Mouse (Mus musculus) myocyte (in vitro differentiated cells): ENCODE results near the gene Gm5741. TPM values are rescaled to one million over a fixed set of nuclear protein-coding genes. Genes with fewer than 3 reads are reported as not detected.

Experiments
- H3K27me3 ChIP-seq: one replicate; pipeline ENCODE4 v1.6.1; 2011; ENCODE audit not compliant: control insufficient read depth, insufficient read depth, insufficient read length
- H3K36me3 ChIP-seq: one replicate; pipeline ENCODE4 v1.6.1; 2011; ENCODE audit not compliant: control insufficient read depth, insufficient read depth
- H3K4me2 ChIP-seq: one replicate; pipeline ENCODE4 v1.6.1; 2011; ENCODE audit warnings: low read depth, control low read depth
- H3K4me3 ChIP-seq: one replicate; pipeline ENCODE4 v1.5.1; 2011; ENCODE audit warnings: mild to moderate bottlenecking, control low read depth, moderate library complexity
- H3K79me2 ChIP-seq: one replicate; pipeline ENCODE4 v1.6.1; 2011; ENCODE audit not compliant: control insufficient read depth, insufficient read depth
- H3ac ChIP-seq: one replicate; pipeline ENCODE4 v1.6.1; 2011; ENCODE audit not compliant: control insufficient read depth, insufficient read length
- CEBPB ChIP-seq: IDR thresholded peaks from 2 replicates; pipeline ENCODE4 v1.6.1; 2011; ENCODE audit warnings: mild to moderate bottlenecking, moderate library complexity; ENCODE audit not compliant: poor library complexity, insufficient read depth, severe bottlenecking
- E2F4 ChIP-seq: IDR thresholded peaks from one replicate; pipeline ENCODE4 v1.6.1; 2011; ENCODE audit warnings: mild to moderate bottlenecking, control low read depth, moderate library complexity; ENCODE audit not compliant: insufficient read depth
- MAX ChIP-seq: IDR thresholded peaks from one replicate; pipeline ENCODE4 v1.6.1; 2011; ENCODE audit warnings: low read depth, mild to moderate bottlenecking, control low read depth
- MYOD1 ChIP-seq, 3 experiments: IDR thresholded peaks; one replicate each; pipeline ENCODE4 v1.6.1; 2011; ENCODE audit warnings: control low read depth in 2 of 3, low read depth in 2 of 3, mild to moderate bottlenecking in 2 of 3, moderate library complexity in 1 of 3; ENCODE audit not compliant: insufficient read length in 2 of 3, control insufficient read depth in 1 of 3
- MYOG ChIP-seq, 3 experiments: IDR thresholded peaks; one replicate each; pipeline ENCODE4 v1.6.1; 2011; ENCODE audit warnings: control low read depth in 2 of 3, low read depth in 2 of 3, mild to moderate bottlenecking in 2 of 3; ENCODE audit not compliant: insufficient read length in 2 of 3, control insufficient read depth in 1 of 3, insufficient read depth in 1 of 3
- POLR2A ChIP-seq: IDR thresholded peaks from one replicate; pipeline ENCODE4 v1.6.1; 2011; ENCODE audit warnings: low read depth, mild to moderate bottlenecking, control low read depth, moderate library complexity; ENCODE audit not compliant: insufficient read length
- POLR2AphosphoS2 ChIP-seq: IDR thresholded peaks from one replicate; pipeline ENCODE4 v1.6.1; 2011; ENCODE audit warnings: low read depth, control low read depth; ENCODE audit not compliant: insufficient read length
- REST ChIP-seq: IDR thresholded peaks from one replicate; pipeline ENCODE4 v1.6.1; 2011; ENCODE audit warnings: mild to moderate bottlenecking, control low read depth, moderate library complexity; ENCODE audit not compliant: insufficient read depth, insufficient read length
- SRF ChIP-seq: IDR thresholded peaks from one replicate; pipeline ENCODE4 v1.6.1; 2011; ENCODE audit warnings: low read depth; ENCODE audit not compliant: control insufficient read depth, insufficient read length
- TCF12 ChIP-seq: IDR thresholded peaks from one replicate; pipeline ENCODE4 v1.6.1; 2011; ENCODE audit warnings: mild to moderate bottlenecking, control low read depth; ENCODE audit not compliant: poor library complexity, insufficient read depth, severe bottlenecking
- TCF3 ChIP-seq: IDR thresholded peaks from one replicate; pipeline ENCODE4 v1.6.1; 2011; ENCODE audit warnings: low read depth, control low read depth; ENCODE audit not compliant: insufficient read length
- USF1 ChIP-seq: IDR thresholded peaks from one replicate; pipeline ENCODE4 v1.6.1; 2011; ENCODE audit warnings: low read depth, mild to moderate bottlenecking, control low read depth, moderate library complexity
- polyA plus RNA-seq: library from polyadenylated mRNA; unstranded; fragments of >200 nt; fragmentation: generic; extraction: Trizol; gene quantifications from one replicate; pipeline ENCODE4 v1.2.1, GENCODE M21; 2012; ENCODE audit warnings: missing spikeins

Gene Gm5741
- polyA plus RNA-seq, 1 experiment, result 0.31 TPM

DNA sequence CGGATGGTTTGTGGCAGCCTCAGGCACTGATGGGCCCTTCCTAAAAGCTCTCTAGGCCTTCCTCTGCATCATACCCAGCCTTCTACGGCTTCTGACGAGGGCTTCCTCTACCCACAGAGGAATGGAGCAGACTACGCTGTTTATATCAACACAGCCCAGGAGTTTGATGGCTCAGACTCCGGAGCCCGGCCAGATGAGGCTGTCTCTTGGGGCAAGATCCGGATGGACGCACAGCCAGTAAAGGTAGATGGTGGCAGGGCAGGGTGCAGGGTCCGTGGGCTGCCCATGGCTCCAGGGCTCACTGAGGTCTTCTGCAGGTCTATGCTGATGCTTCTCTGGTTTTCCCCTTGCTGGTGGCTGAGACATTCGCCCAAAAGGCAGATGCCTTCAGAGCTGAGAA is 6.8 kb upstream of the Gm5741 start:
- Histone ChIP-seq H3K79me2 (peaks cover 3% of the 10 kb centered on the region), H3ac (no peak overlapping the region), H3K36me3 (peaks cover 12% of the 10 kb centered on the region), H3K4me2 (no peak overlapping the region), H3K27me3 (no peaks in the 10 kb centered on the region), H3K4me3 (no peak overlapping the region)
- TF ChIP-seq POLR2AphosphoS2 (peak; percentile 22), TCF12 (no peak)

DNA sequence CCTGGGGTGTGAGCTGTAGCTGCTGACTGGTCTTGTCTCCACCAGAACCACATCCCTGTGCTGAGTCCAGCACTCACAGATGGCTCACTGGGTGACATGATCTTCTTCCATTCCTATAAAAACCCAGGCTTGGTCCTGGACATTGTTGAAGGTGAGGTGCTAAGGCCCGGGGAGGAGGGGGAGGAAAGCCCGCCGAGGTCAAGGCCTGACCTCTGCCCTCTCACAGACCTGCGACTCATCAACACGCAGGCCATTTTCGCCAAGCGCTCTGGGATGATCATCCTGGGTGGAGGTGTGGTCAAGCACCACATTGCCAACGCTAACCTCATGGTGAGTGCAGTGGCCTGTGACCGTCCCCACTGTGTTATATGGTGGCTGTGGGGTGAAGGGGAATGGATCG is 6.4 kb upstream of the Gm5741 start:
- Histone ChIP-seq H3K4me2 (no peak overlapping the region), H3K36me3 (peaks cover 12% of the 10 kb centered on the region), H3K79me2 (no peaks in the 10 kb centered on the region), H3ac (no peak overlapping the region), H3K27me3 (no peaks in the 10 kb centered on the region), H3K4me3 (no peak overlapping the region)
- TF ChIP-seq SRF, result no peak
- no peak for TF ChIP-seq MAX
- no peak for TF ChIP-seq TCF12
- no peak for TF ChIP-seq MYOD1 (IDR thresholded peaks at IDR 0.05; ENCODE audit: control insufficient read depth in 1 of 3, insufficient read length in 2 of 3, low read depth in 2 of 3)
- TF ChIP-seq TCF3, result no peak
- no peak for TF ChIP-seq POLR2A
- TF ChIP-seq MYOG (IDR thresholded peaks at IDR 0.05; ENCODE audit: control insufficient read depth in 1 of 3, insufficient read depth in 1 of 3, insufficient read length in 2 of 3, low read depth in 2 of 3), result no peak
- TF ChIP-seq USF1, result no peak
- TF ChIP-seq E2F4, result no peak
- TF ChIP-seq REST, result no peak
- no peak for TF ChIP-seq CEBPB
- TF ChIP-seq POLR2AphosphoS2, result no peak

GRCm38 (mm10) chr8:85073041-85073612 is 5.3 kb upstream of the Gm5741 start:
- no peaks in the 10 kb centered on the region for H3K27me3 ChIP-seq
- no peaks in the 10 kb centered on the region for H3K79me2 ChIP-seq
- no peak overlapping the region for H3ac ChIP-seq
- H3K4me3 ChIP-seq, result peak overlapping the region; percentile 82
- peaks cover 12% of the 10 kb centered on the region for H3K36me3 ChIP-seq
- TF ChIP-seq MYOG (IDR thresholded peaks at IDR 0.05; ENCODE audit: control insufficient read depth in 1 of 3, insufficient read depth in 1 of 3, insufficient read length in 2 of 3, low read depth in 2 of 3), result no peak
- no peak for TF ChIP-seq CEBPB
- no peak for TF ChIP-seq TCF3
- TF ChIP-seq USF1, result no peak
- no peak for TF ChIP-seq POLR2A
- no peak for TF ChIP-seq MYOD1 (IDR thresholded peaks at IDR 0.05; ENCODE audit: control insufficient read depth in 1 of 3, insufficient read length in 2 of 3, low read depth in 2 of 3)
- TF ChIP-seq SRF, result no peak
- no peak for TF ChIP-seq POLR2AphosphoS2
- TF ChIP-seq E2F4, result no peak
- peak overlapping the region; percentile 61 for H3K4me2 ChIP-seq

DNA sequence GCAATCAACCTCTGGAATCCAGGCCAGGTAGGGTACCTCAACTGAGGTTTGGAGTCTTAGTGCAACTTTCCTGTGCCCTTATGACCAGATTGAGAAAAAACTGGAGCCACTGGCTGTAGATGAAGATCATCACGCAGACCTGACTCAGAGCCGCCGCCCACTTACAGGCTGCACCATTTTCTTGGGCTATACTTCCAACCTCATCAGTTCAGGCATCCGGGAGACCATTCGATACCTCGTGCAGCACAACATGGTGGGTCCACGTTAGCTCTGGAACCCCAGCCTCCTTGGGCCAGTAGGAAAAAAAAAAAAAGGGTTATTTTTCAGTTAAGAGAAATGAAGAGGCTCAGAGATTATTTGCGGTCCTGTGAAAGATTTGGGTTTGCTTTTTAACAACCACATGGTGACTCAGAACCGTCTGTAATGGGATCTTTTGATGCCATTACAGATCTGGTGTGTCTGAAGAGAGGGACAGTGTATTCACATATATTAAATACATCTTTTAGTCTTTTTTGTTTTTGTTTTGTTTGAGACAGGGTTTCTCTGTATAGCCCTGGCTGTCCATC is 4.7 kb upstream of the Gm5741 start:
- TF ChIP-seq MAX, result no peak
- TF ChIP-seq REST, result no peak
- no peak for TF ChIP-seq TCF12
- TF ChIP-seq POLR2A, result no peak
- no peak for TF ChIP-seq CEBPB
- TF ChIP-seq SRF, result no peak
- no peak for TF ChIP-seq E2F4
- TF ChIP-seq MYOD1 (IDR thresholded peaks at IDR 0.05; ENCODE audit: control insufficient read depth in 1 of 3, insufficient read length in 2 of 3, low read depth in 2 of 3), result no peak
- no peak for TF ChIP-seq USF1
- no peak for TF ChIP-seq MYOG (IDR thresholded peaks at IDR 0.05; ENCODE audit: control insufficient read depth in 1 of 3, insufficient read depth in 1 of 3, insufficient read length in 2 of 3, low read depth in 2 of 3)
- TF ChIP-seq POLR2AphosphoS2, result no peak
- no peak for TF ChIP-seq TCF3
- no peaks in the 10 kb centered on the region for H3K79me2 ChIP-seq

DNA sequence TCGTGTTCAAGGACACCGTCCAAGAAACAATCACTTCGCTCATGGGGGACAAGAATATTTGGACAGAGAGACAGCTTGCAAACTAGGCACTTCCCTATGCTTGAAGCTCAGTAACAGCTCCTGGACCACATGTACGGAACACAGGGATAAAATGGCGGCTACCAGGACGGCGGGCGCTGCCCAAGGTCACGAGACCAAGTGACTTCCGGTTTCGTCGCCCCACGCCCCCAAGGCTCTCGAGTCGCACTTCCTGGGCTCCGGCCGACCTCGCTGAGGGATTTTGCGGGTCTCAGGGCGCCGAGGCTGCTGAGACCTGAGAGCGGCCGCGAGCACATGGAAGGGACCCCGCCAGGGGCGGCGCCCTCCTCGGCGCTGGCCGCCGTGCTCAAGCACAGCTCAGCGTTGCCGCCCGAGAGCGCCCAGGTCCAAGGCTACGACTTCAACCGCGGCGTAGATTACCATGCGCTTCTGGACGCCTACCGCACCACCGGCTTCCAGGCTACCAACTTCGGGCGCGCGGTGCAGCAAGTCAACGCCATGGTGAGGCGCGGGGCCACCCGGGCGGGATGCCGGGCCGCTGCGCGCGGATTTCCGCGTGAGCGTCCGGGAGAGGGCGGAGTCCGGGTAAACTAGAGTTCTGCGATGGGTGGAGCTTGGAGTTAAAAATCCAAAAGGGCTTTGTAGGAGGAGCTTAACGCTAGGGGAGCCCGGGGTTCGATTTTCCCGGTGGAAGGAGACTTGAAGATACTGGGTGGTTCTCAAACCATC is 3.9 kb upstream of the Gm5741 start, which contains the start of gene Dhps:
Gene Dhps, plus strand, starts transcription at position 244 of the 768 bp plus-strand sequence.
- H3ac ChIP-seq, result peak within 1 kb of the TSS; percentile 78
- H3K27me3 ChIP-seq, result no peaks in the 10 kb centered on the region
- H3K79me2 ChIP-seq, result no peaks in the 10 kb centered on the region
- H3K4me3 ChIP-seq, result peak within 1 kb of the TSS; percentile 82
- H3K36me3 ChIP-seq, result peaks cover 12% of the 10 kb centered on the region
- peak within 1 kb of the TSS; percentile 95 for H3K4me2 ChIP-seq
- TF ChIP-seq E2F4, result no peak
- TF ChIP-seq SRF, result no peak
- TF ChIP-seq CEBPB, result no peak
- TF ChIP-seq POLR2AphosphoS2, result peak; percentile 58
- peak; percentile 61 for TF ChIP-seq POLR2A
- TF ChIP-seq MAX, result no peak
- TF ChIP-seq MYOD1 (IDR thresholded peaks at IDR 0.05; ENCODE audit: control insufficient read depth in 1 of 3, insufficient read length in 2 of 3, low read depth in 2 of 3), result no peak
- TF ChIP-seq REST, result no peak
- peak; percentile 91 for TF ChIP-seq USF1
- no peak for TF ChIP-seq TCF3
- TF ChIP-seq TCF12, result no peak

More for the DNA sequence above, 4.7 kb upstream of the Gm5741 start:
- H3K4me2 ChIP-seq, result peak overlapping the region; percentile 95
- peak overlapping the region; percentile 78 for H3ac ChIP-seq
- H3K27me3 ChIP-seq, result no peaks in the 10 kb centered on the region
- H3K36me3 ChIP-seq, result peaks cover 12% of the 10 kb centered on the region
- peak overlapping the region; percentile 82 for H3K4me3 ChIP-seq
